Comparison of ENCODE assay signal across 12 mouse cellular contexts in genomic region chr2:9871141-9871716, GRCm38 (mm10). TPM values are rescaled to one million over a fixed set of nuclear protein-coding genes. Genes with fewer than 3 reads are reported as not detected.
DNase-seq lines count a peak whose midpoint lies in the region; ATAC-seq and TF ChIP-seq lines count a peak whose summit lies in the region.
"Had no signal": no experiment of that assay in that cellular context is flagged by ENCODE, and none has a peak within 500 bp of the region (broad histone marks: within the 10 kb centered on the region; RNA-seq: fewer than 3 reads in every experiment).

No protein-coding gene starts in this region.

- no peak for DNase-seq in embryonic facial prominence, embryonic 10.5 days (ENCODE audit: low spot score)
- no peak for DNase-seq in liver, embryonic 13.5 days
- no peak for DNase-seq in liver, postnatal 0 days
- DNase-seq in thymus, postnatal 25 days, result peak; percentile 64
- no peak for DNase-seq in frontal cortex, adult 2 months (ENCODE audit: extremely low spot score in 1 of 2, low spot score in 1 of 2)
- DNase-seq: gastrocnemius, adult 2 months; kidney, postnatal 25 days had no signal

- H3K9me3 ChIP-seq in embryonic facial prominence, embryonic 13.5 days, result no peaks in the 10 kb centered on the region
- H3K9me3 ChIP-seq in embryonic facial prominence, embryonic 10.5 days, result no peaks in the 10 kb centered on the region
- H3K9me3 ChIP-seq in liver, embryonic 13.5 days (replicated peaks), result no peaks in the 10 kb centered on the region
- H3K9me3 ChIP-seq in liver, postnatal 0 days (ENCODE audit: low read length), result no peaks in the 10 kb centered on the region
- H3K9me3 ChIP-seq in megakaryocyte, embryonic 14.5 days, result no peaks in the 10 kb centered on the region
- H3K9me3 ChIP-seq in intestine, embryonic 15.5 days, result no peaks in the 10 kb centered on the region
- H3K9me3 ChIP-seq: embryonic facial prominence, embryonic 12.5 days; limb, embryonic 15.5 days had no signal

- H3K4me2 ChIP-seq in embryonic facial prominence, embryonic 13.5 days, result peak overlapping the region; percentile 90
- H3K4me2 ChIP-seq in liver, embryonic 13.5 days, result no peak overlapping the region
- no peak overlapping the region for H3K4me2 ChIP-seq in liver, postnatal 0 days (ENCODE audit: low read depth, low read length)
- no peak overlapping the region for H3K4me2 ChIP-seq in intestine, embryonic 15.5 days (replicated peaks)
- H3K4me2 ChIP-seq: limb, embryonic 15.5 days had no signal

- no peak for TF ChIP-seq CTCF in liver, postnatal 0 days (IDR thresholded peaks at IDR 0.05; ENCODE audit: low read depth)

- no peak overlapping the region for H3K27ac ChIP-seq in embryonic facial prominence, embryonic 13.5 days
- no peak overlapping the region; the same call in 1 of the 2 replicates for H3K27ac ChIP-seq in embryonic facial prominence, embryonic 10.5 days (replicated peaks)
- H3K27ac ChIP-seq in liver, embryonic 13.5 days, result no peak overlapping the region
- no peak overlapping the region for H3K27ac ChIP-seq in liver, postnatal 0 days (ENCODE audit: low read depth)
- H3K27ac ChIP-seq in intestine, embryonic 15.5 days, result no peak overlapping the region
- H3K27ac ChIP-seq: embryonic facial prominence, embryonic 12.5 days; gastrocnemius, adult 2 months; limb, embryonic 15.5 days had no signal

- peaks cover 55% of the 10 kb centered on the region for H3K27me3 ChIP-seq in embryonic facial prominence, embryonic 13.5 days
- H3K27me3 ChIP-seq in embryonic facial prominence, embryonic 10.5 days (replicated peaks; ENCODE audit: low read depth, poor library complexity, severe bottlenecking), result peaks cover 77% of the 10 kb centered on the region
- peaks cover 73% of the 10 kb centered on the region for H3K27me3 ChIP-seq in liver, embryonic 13.5 days
- H3K27me3 ChIP-seq in liver, postnatal 0 days (ENCODE audit: insufficient read depth, low read length), result peaks cover 21% of the 10 kb centered on the region
- peaks cover 59% of the 10 kb centered on the region for H3K27me3 ChIP-seq in megakaryocyte, embryonic 14.5 days (replicated peaks)
- peaks cover 51% of the 10 kb centered on the region for H3K27me3 ChIP-seq in intestine, embryonic 15.5 days (replicated peaks)

- peaks cover 7% of the 10 kb centered on the region for H3K36me3 ChIP-seq in embryonic facial prominence, embryonic 13.5 days
- peaks cover 25% of the 10 kb centered on the region for H3K36me3 ChIP-seq in embryonic facial prominence, embryonic 10.5 days (replicated peaks)
- no peaks in the 10 kb centered on the region for H3K36me3 ChIP-seq in liver, embryonic 13.5 days
- H3K36me3 ChIP-seq in liver, postnatal 0 days (replicated peaks; ENCODE audit: insufficient read depth, low read length), result no peaks in the 10 kb centered on the region
- H3K36me3 ChIP-seq in megakaryocyte, embryonic 14.5 days (replicated peaks; ENCODE audit: low read length), result no peaks in the 10 kb centered on the region
- no peaks in the 10 kb centered on the region for H3K36me3 ChIP-seq in intestine, embryonic 15.5 days
- H3K36me3 ChIP-seq: embryonic facial prominence, embryonic 12.5 days; limb, embryonic 15.5 days had no signal

- no peak for TF ChIP-seq EP300 in liver, postnatal 0 days (IDR thresholded peaks at IDR 0.05; ENCODE audit: low read depth)

- no peak for ATAC-seq in embryonic facial prominence, embryonic 13.5 days (ENCODE audit: insufficient number of reproducible peaks, insufficient read depth, low FRiP score, low TSS enrichment, low read depth)
- ATAC-seq in liver, embryonic 13.5 days (ENCODE audit: low read depth), result peak; percentile 59; the same call in 1 of the 2 replicates
- ATAC-seq in liver, postnatal 0 days, result no peak
- no peak for ATAC-seq in intestine, embryonic 15.5 days

- peak overlapping the region; percentile 54; the same call in 1 of the 2 replicates for H3K4me3 ChIP-seq in embryonic facial prominence, embryonic 13.5 days
- no peak overlapping the region; the same call in 1 of the 2 replicates for H3K4me3 ChIP-seq in embryonic facial prominence, embryonic 10.5 days
- H3K4me3 ChIP-seq in liver, embryonic 13.5 days (replicated peaks), result no peak overlapping the region
- no peak overlapping the region for H3K4me3 ChIP-seq in liver, postnatal 0 days (ENCODE audit: low read depth, low read length)
- peak overlapping the region; percentile 0 for H3K4me3 ChIP-seq in megakaryocyte, embryonic 14.5 days (replicated peaks)
- no peak overlapping the region for H3K4me3 ChIP-seq in intestine, embryonic 15.5 days (replicated peaks)
- H3K4me3 ChIP-seq: embryonic facial prominence, embryonic 12.5 days; gastrocnemius, adult 2 months; limb, embryonic 15.5 days had no signal

- WGBS in embryonic facial prominence, embryonic 13.5 days, result 19% methylated on average over 4 of the region's 4 CpGs
- 20% methylated on average over 4 of the region's 4 CpGs for WGBS in embryonic facial prominence, embryonic 10.5 days
- WGBS in liver, embryonic 13.5 days (ENCODE audit: insufficient replicate concordance), result 19% methylated on average over 4 of the region's 4 CpGs
- 30% methylated on average over 4 of the region's 4 CpGs for WGBS in liver, postnatal 0 days (ENCODE audit: insufficient replicate concordance)
- 40% methylated on average over 4 of the region's 4 CpGs for WGBS in intestine, embryonic 15.5 days

- H3K9ac ChIP-seq in embryonic facial prominence, embryonic 13.5 days, result peak overlapping the region; percentile 67
- no peak overlapping the region for H3K9ac ChIP-seq in liver, embryonic 13.5 days
- H3K9ac ChIP-seq in liver, postnatal 0 days (replicated peaks), result no peak overlapping the region
- H3K9ac ChIP-seq in intestine, embryonic 15.5 days, result no peak overlapping the region
- H3K9ac ChIP-seq: embryonic facial prominence, embryonic 12.5 days; limb, embryonic 15.5 days had no signal

- H3K4me1 ChIP-seq in embryonic facial prominence, embryonic 13.5 days, result peaks cover 32% of the 10 kb centered on the region
- peaks cover 48% of the 10 kb centered on the region for H3K4me1 ChIP-seq in embryonic facial prominence, embryonic 10.5 days
- peaks cover 9% of the 10 kb centered on the region for H3K4me1 ChIP-seq in liver, embryonic 13.5 days (replicated peaks)
- H3K4me1 ChIP-seq in liver, postnatal 0 days (ENCODE audit: insufficient read depth), result 0 out of 2 replicates have a peak, but pooled peaks cover 6% of the 10 kb centered on the region
- H3K4me1 ChIP-seq in megakaryocyte, embryonic 14.5 days, result peaks cover 21% of the 10 kb centered on the region
- H3K4me1 ChIP-seq in intestine, embryonic 15.5 days (replicated peaks), result no peaks in the 10 kb centered on the region

RNA-seq across cellular contexts. Expression of gene 4930412O13Rik, which starts 9.8 kb away (rescaled TPM):
- polyA plus RNA-seq in embryonic facial prominence, embryonic 13.5 days (2015; fragmentation: Nextera tagmentation; extraction: Ambion mirVana), result 1.0 TPM in 1 of 2 replicates, not detected in the other
- 2.3 TPM in 2 replicates for polyA plus RNA-seq in embryonic facial prominence, embryonic 10.5 days (2016; fragmentation: Nextera tagmentation; extraction: Ambion mirVana)
- polyA plus RNA-seq in liver, embryonic 13.5 days (2015; fragmentation: Nextera tagmentation; extraction: Ambion mirVana), result not detected in 2 replicates
- polyA plus RNA-seq in liver, postnatal 0 days (2015; fragmentation: Nextera tagmentation; extraction: Ambion mirVana), result not detected in 2 replicates
- polyA plus RNA-seq in megakaryocyte, embryonic 14.5 days (2012; ENCODE audit: insufficient read depth, low replicate concordance), result not detected in 2 replicates
- polyA plus RNA-seq in intestine, embryonic 15.5 days (2015; fragmentation: Nextera tagmentation; extraction: Ambion mirVana), result not detected in 2 replicates
- not detected in 2 replicates for polyA plus RNA-seq in frontal cortex, adult 2 months (2012; rRNA removed)
- polyA plus RNA-seq: limb, embryonic 15.5 days had no signal

RNA-seq across cellular contexts. Expression of gene 9230102O04Rik, which starts 18.1 kb away (rescaled TPM):
- 0.70 and 0.79 TPM in 2 replicates for polyA plus RNA-seq in embryonic facial prominence, embryonic 13.5 days (2015; fragmentation: Nextera tagmentation; extraction: Ambion mirVana)
- polyA plus RNA-seq in embryonic facial prominence, embryonic 10.5 days (2016; fragmentation: Nextera tagmentation; extraction: Ambion mirVana), result 0.82 TPM in 1 of 2 replicates, not detected in the other
- not detected in 2 replicates for polyA plus RNA-seq in liver, embryonic 13.5 days (2015; fragmentation: Nextera tagmentation; extraction: Ambion mirVana)
- polyA plus RNA-seq in liver, postnatal 0 days (2015; fragmentation: Nextera tagmentation; extraction: Ambion mirVana), result not detected in 2 replicates
- not detected in 2 replicates for polyA plus RNA-seq in megakaryocyte, embryonic 14.5 days (2012; ENCODE audit: insufficient read depth, low replicate concordance)
- polyA plus RNA-seq in intestine, embryonic 15.5 days (2015; fragmentation: Nextera tagmentation; extraction: Ambion mirVana), result not detected in 2 replicates
- not detected in 2 replicates for polyA plus RNA-seq in frontal cortex, adult 2 months (2012; rRNA removed)
- polyA plus RNA-seq: limb, embryonic 15.5 days had no signal

RNA-seq across cellular contexts. Expression of gene Gata3, which starts 18.6 kb away (rescaled TPM):
- polyA plus RNA-seq in embryonic facial prominence, embryonic 13.5 days (2015; fragmentation: Nextera tagmentation; extraction: Ambion mirVana), result 21.7 and 29.8 TPM in 2 replicates
- 24.5 and 29.1 TPM in 2 replicates for polyA plus RNA-seq in embryonic facial prominence, embryonic 10.5 days (2016; fragmentation: Nextera tagmentation; extraction: Ambion mirVana)
- polyA plus RNA-seq in liver, embryonic 13.5 days (2015; fragmentation: Nextera tagmentation; extraction: Ambion mirVana), result 1.5 TPM in 2 replicates
- polyA plus RNA-seq in liver, postnatal 0 days (2015; fragmentation: Nextera tagmentation; extraction: Ambion mirVana), result 1.1 and 1.3 TPM in 2 replicates
- 0.36 TPM in 1 of 2 replicates, not detected in the other for polyA plus RNA-seq in megakaryocyte, embryonic 14.5 days (2012; ENCODE audit: insufficient read depth, low replicate concordance)
- polyA plus RNA-seq in intestine, embryonic 15.5 days (2015; fragmentation: Nextera tagmentation; extraction: Ambion mirVana), result 2.3 and 2.6 TPM in 2 replicates
- 0.19 TPM in 1 of 2 replicates, not detected in the other for polyA plus RNA-seq in frontal cortex, adult 2 months (2012; rRNA removed)

Comparison
In these comparisons a context has a peak if more than half of its experiments do, and no peak if none do; other contexts are left out.
1. H3K4me3 ChIP-seq: peak in embryonic facial prominence, embryonic 13.5 days (single experiment) and megakaryocyte, embryonic 14.5 days (single experiment); none in embryonic facial prominence, embryonic 10.5 days (single experiment), liver, embryonic 13.5 days (single experiment), liver, postnatal 0 days (single experiment) and intestine, embryonic 15.5 days (single experiment).